Mouse (Mus musculus): ENCODE data around the gene Tmem39b.

Tmem39b gene

GRCm38 (mm10) chr4:129654770-129655169, 41.9 kb downstream of the Tmem39b start:
- H3K27me3 ChIP-seq (ENCODE audit: control insufficient read depth, insufficient read depth, low read length, poor library complexity, severe bottlenecking): no peaks in the 10 kb centered on the region
- H3K36me3 ChIP-seq (ENCODE audit: control insufficient read depth, insufficient read depth, low read length, poor library complexity, severe bottlenecking): peaks cover 27% of the 10 kb centered on the region
- DNase-seq (ENCODE audit: low read depth, low spot score): no peak

DNA sequence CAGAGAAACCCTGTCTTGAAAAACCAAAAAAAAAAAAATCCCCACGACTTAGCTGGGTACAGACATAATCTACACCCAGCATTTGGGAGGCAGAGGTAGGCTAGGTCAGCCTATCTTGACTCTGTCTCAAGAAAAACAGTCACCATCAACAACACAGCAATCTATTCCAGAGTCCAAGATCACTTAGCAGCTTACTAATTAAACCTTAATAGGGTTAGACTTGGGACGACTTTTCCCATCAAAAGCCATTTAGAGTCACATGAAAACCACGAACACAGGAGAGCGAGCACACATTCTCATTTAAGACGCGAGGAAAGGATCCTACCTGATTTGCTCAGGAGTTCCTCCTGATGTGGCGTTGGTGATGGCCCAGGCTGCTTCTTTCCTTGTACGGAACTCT, 46.3 kb downstream of the Tmem39b start:
- H3K36me3 ChIP-seq (ENCODE audit: control insufficient read depth, insufficient read depth, low read length, poor library complexity, severe bottlenecking): peaks cover 13% of the 10 kb centered on the region
- no peak for DNase-seq (ENCODE audit: low read depth, low spot score)
- H3K27me3 ChIP-seq (ENCODE audit: control insufficient read depth, insufficient read depth, low read length, poor library complexity, severe bottlenecking): no peaks in the 10 kb centered on the region

- no peaks in the 10 kb centered on the region for H3K27me3 ChIP-seq (ENCODE audit: control insufficient read depth, insufficient read depth, low read length, poor library complexity, severe bottlenecking)
- peaks cover 7% of the 10 kb centered on the region for H3K36me3 ChIP-seq (ENCODE audit: control insufficient read depth, insufficient read depth, low read length, poor library complexity, severe bottlenecking)
- DNase-seq (ENCODE audit: low read depth, low spot score): no peak
Observed at GRCm38 (mm10) chr4:129648656-129649055, 48.0 kb downstream of the Tmem39b start.

- Histone ChIP-seq H3K27me3 (ENCODE audit: control insufficient read depth, insufficient read depth, low read length, poor library complexity, severe bottlenecking) (no peaks in the 10 kb centered on the region), H3K36me3 (ENCODE audit: control insufficient read depth, insufficient read depth, low read length, poor library complexity, severe bottlenecking) (no peaks in the 10 kb centered on the region; the same call in 1 of the 2 replicates)
- DNase-seq (ENCODE audit: low read depth, low spot score): no peak
Observed at GRCm38 (mm10) chr4:129645204-129645603, 51.4 kb downstream of the Tmem39b start.

- no peak for DNase-seq (ENCODE audit: low read depth, low spot score)
- Histone ChIP-seq H3K36me3 (ENCODE audit: control insufficient read depth, insufficient read depth, low read length, poor library complexity, severe bottlenecking) (peaks cover 4% of the 10 kb centered on the region; the same call in 1 of the 2 replicates), H3K27me3 (ENCODE audit: control insufficient read depth, insufficient read depth, low read length, poor library complexity, severe bottlenecking) (no peaks in the 10 kb centered on the region)
Observed at GRCm38 (mm10) chr4:129641756-129642155, 54.9 kb downstream of the Tmem39b start.

- peak; percentile 93 for DNase-seq (ENCODE audit: low read depth, low spot score)
- H3K36me3 ChIP-seq (ENCODE audit: control insufficient read depth, insufficient read depth, low read length, poor library complexity, severe bottlenecking): peaks cover 5% of the 10 kb centered on the region; the same call in 1 of the 2 replicates
- H3K27me3 ChIP-seq (ENCODE audit: control insufficient read depth, insufficient read depth, low read length, poor library complexity, severe bottlenecking): no peaks in the 10 kb centered on the region
Observed at GRCm38 (mm10) chr4:129640638-129641467, 55.8 kb downstream of the Tmem39b start, which contains the start of gene Txlna. Txlna (minus strand) TSS chr4:129641065.

GRCm38 (mm10) chr4:129640101-129640637, 56.5 kb downstream of the Tmem39b start:
- DNase-seq (ENCODE audit: low read depth, low spot score): no peak
- no peaks in the 10 kb centered on the region for H3K27me3 ChIP-seq (ENCODE audit: control insufficient read depth, insufficient read depth, low read length, poor library complexity, severe bottlenecking)
- H3K36me3 ChIP-seq (ENCODE audit: control insufficient read depth, insufficient read depth, low read length, poor library complexity, severe bottlenecking): peaks cover 5% of the 10 kb centered on the region; the same call in 1 of the 2 replicates

DNA sequence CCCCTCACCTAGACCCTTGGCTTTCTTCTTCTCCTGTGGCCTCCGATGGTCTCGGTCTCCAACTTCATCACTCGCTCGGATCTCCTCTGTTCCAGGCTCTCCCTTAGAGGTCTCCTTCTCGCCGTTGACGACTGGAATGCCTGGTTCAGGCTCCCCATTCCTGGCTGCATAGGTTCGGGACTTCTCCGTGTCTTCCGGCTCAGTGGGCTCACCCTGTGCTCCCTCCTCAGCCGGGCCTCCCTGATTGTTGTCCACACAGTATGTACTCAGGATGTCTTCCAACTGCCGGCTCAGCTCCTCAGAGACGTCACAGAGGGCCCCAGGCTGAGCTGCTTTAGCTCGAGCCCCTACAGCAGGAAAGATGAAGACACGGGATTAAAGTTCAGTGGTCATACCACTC, 57.4 kb downstream of the Tmem39b start:
- no peak for DNase-seq (ENCODE audit: low read depth, low spot score)
- no peaks in the 10 kb centered on the region for H3K27me3 ChIP-seq (ENCODE audit: control insufficient read depth, insufficient read depth, low read length, poor library complexity, severe bottlenecking)
- H3K36me3 ChIP-seq (ENCODE audit: control insufficient read depth, insufficient read depth, low read length, poor library complexity, severe bottlenecking): peaks cover 8% of the 10 kb centered on the region

DNA sequence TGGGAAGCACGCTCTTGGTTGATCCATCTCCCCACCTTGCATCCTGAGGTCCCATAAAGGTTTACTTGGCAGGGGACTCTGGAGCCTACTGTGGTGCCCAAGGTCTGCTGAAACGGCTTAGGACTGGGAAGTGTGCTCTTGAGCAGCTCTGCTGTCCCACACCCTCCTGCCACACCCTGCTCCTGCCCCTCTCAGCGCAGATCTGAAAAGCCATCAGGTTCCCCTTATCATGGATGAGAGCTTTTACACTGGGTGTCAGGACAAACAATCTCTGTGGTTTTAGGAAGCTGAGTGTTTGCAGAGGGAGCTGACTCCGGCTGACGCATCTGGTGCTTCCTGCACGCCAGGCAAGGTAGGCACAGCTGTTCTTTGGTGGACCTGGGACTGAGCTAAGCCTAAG, 62.8 kb downstream of the Tmem39b start:
- peaks cover 13% of the 10 kb centered on the region for H3K36me3 ChIP-seq (ENCODE audit: control insufficient read depth, insufficient read depth, low read length, poor library complexity, severe bottlenecking)
- no peak for DNase-seq (ENCODE audit: low read depth, low spot score)

GRCm38 (mm10) chr4:129631867-129632266, 64.8 kb downstream of the Tmem39b start:
- Histone ChIP-seq H3K36me3 (ENCODE audit: control insufficient read depth, insufficient read depth, low read length, poor library complexity, severe bottlenecking) (peaks cover 11% of the 10 kb centered on the region), H3K27me3 (ENCODE audit: control insufficient read depth, insufficient read depth, low read length, poor library complexity, severe bottlenecking) (no peaks in the 10 kb centered on the region)
- DNase-seq (ENCODE audit: low read depth, low spot score): no peak

More for the DNA sequence above, 62.8 kb downstream of the Tmem39b start:
- H3K27me3 ChIP-seq (ENCODE audit: control insufficient read depth, insufficient read depth, low read length, poor library complexity, severe bottlenecking): no peaks in the 10 kb centered on the region

DNA sequence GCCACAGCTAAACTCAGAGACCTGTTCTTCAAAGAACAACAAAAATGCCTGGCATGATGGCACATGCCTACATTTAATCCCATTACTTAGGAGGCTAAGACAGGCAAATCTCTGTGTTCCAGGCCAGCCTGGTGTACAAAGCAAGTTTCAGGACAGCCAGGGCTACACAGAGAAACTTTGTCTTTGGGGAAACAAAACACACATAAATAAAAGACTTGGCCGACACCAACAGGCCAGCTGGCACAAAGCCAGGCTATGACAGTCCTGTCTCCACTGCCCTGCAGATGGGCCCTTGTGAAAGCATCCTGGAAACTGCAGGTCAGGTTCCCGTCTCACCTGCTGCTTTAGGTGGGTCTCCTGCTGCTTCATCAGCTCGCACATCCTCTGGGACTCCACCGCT, 65.7 kb downstream of the Tmem39b start:
- Histone ChIP-seq H3K36me3 (ENCODE audit: control insufficient read depth, insufficient read depth, low read length, poor library complexity, severe bottlenecking) (peaks cover 10% of the 10 kb centered on the region), H3K27me3 (ENCODE audit: control insufficient read depth, insufficient read depth, low read length, poor library complexity, severe bottlenecking) (no peaks in the 10 kb centered on the region)
- no peak for DNase-seq (ENCODE audit: low read depth, low spot score)

All from splenic B cell, adult 2 months (primary cell).